25 mouse cellular contexts compared by ENCODE assay signal in the genomic region with DNA sequence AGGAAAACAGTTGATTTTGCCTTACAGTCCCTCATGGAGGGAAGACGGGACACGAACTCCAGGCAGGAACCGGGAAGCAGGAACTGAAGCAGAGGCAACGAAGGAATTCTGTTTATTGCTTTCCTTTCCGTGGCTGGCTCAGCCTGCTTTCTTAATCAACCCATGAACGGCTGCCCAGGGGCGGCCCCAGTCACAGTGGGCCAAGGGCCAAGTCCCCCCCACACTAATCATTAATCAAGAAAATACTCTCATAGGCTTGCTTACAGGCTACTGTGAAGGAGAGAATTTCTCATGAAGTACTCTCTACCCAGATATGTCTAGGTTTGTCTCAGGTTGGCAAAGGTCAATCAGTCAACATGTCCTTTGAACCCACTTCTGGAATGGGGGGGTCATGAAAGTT. TPM values are rescaled to one million over a fixed set of nuclear protein-coding genes. Genes with fewer than 3 reads are reported as not detected.
DNase-seq lines count a peak whose midpoint lies in the region; ATAC-seq and TF ChIP-seq lines count a peak whose summit lies in the region.
"Had no signal": no experiment of that assay in that cellular context is flagged by ENCODE, and none has a peak within 500 bp of the region (broad histone marks: within the 10 kb centered on the region; RNA-seq: fewer than 3 reads in every experiment).

No protein-coding gene starts in this region.

- H3K4me1 ChIP-seq in kidney, embryonic 15.5 days = peaks cover 6% of the 10 kb centered on the region; the same call in 1 of the 2 replicates
- 0 out of 2 replicates have a peak, but pooled peaks cover 2% of the 10 kb centered on the region for H3K4me1 ChIP-seq in liver, postnatal 0 days (ENCODE audit: insufficient read depth)
- no peaks in the 10 kb centered on the region for H3K4me1 ChIP-seq in liver, embryonic 12.5 days
- H3K4me1 ChIP-seq: forebrain, embryonic 10.5 days; hindbrain, embryonic 12.5 days had no signal

- H3K4me3 ChIP-seq in kidney, embryonic 15.5 days (replicated peaks) = no peak overlapping the region
- H3K4me3 ChIP-seq in liver, postnatal 0 days (ENCODE audit: low read depth, low read length) = no peak overlapping the region
- H3K4me3 ChIP-seq in liver, embryonic 12.5 days = no peak overlapping the region
- H3K4me3 ChIP-seq: forebrain, embryonic 10.5 days; forebrain, embryonic 13.5 days; gastrocnemius, adult 2 months; hindbrain, embryonic 12.5 days had no signal

- TF ChIP-seq CTCF in liver, postnatal 0 days (IDR thresholded peaks at IDR 0.05; ENCODE audit: low read depth) = no peak

- no peak for TF ChIP-seq EP300 in liver, postnatal 0 days (IDR thresholded peaks at IDR 0.05; ENCODE audit: low read depth)

- no peaks in the 10 kb centered on the region for H3K9me3 ChIP-seq in kidney, embryonic 15.5 days (replicated peaks)
- H3K9me3 ChIP-seq in liver, postnatal 0 days (ENCODE audit: low read length) = no peaks in the 10 kb centered on the region
- H3K9me3 ChIP-seq in liver, embryonic 12.5 days (replicated peaks) = no peaks in the 10 kb centered on the region
- H3K9me3 ChIP-seq: forebrain, embryonic 10.5 days; forebrain, embryonic 13.5 days; hindbrain, embryonic 12.5 days had no signal

- ATAC-seq in kidney, embryonic 15.5 days (replicated peaks; ENCODE audit: low FRiP score) = no peak
- no peak for ATAC-seq in liver, postnatal 0 days
- ATAC-seq in liver, embryonic 12.5 days = no peak
- ATAC-seq: forebrain, embryonic 13.5 days; forebrain, embryonic 16.5 days; Patski had no signal

- H3K4me2 ChIP-seq in kidney, embryonic 15.5 days = no peak overlapping the region
- no peak overlapping the region for H3K4me2 ChIP-seq in liver, postnatal 0 days (ENCODE audit: low read depth, low read length)
- H3K4me2 ChIP-seq in liver, embryonic 12.5 days = no peak overlapping the region
- H3K4me2 ChIP-seq: forebrain, embryonic 13.5 days; heart, embryonic 11.5 days; hindbrain, embryonic 12.5 days had no signal

- no peak overlapping the region for H3K27ac ChIP-seq in kidney, embryonic 15.5 days
- H3K27ac ChIP-seq in liver, postnatal 0 days (ENCODE audit: low read depth) = no peak overlapping the region
- H3K27ac ChIP-seq in liver, embryonic 12.5 days = no peak overlapping the region
- H3K27ac ChIP-seq: forebrain, embryonic 10.5 days; forebrain, embryonic 13.5 days; gastrocnemius, adult 2 months; hindbrain, embryonic 12.5 days had no signal

- WGBS in kidney, embryonic 15.5 days = 75% methylated on average over 7 of the region's 7 CpGs
- 77% methylated on average over 7 of the region's 7 CpGs for WGBS in liver, postnatal 0 days (ENCODE audit: insufficient replicate concordance)
- WGBS in liver, embryonic 12.5 days (ENCODE audit: insufficient replicate concordance) = 81% methylated on average over 7 of the region's 7 CpGs

- DNase-seq in kidney, adult 18-20 months = peak; percentile 42
- peak; percentile 44 for DNase-seq in liver, postnatal 0 days
- DNase-seq in kidney, postnatal 14 days = peak; percentile 53
- DNase-seq in kidney, postnatal 4 days = peak; percentile 23 to 48
- no peak for DNase-seq in testis, postnatal 10 days (ENCODE audit: low spot score)
- DNase-seq in ovary, postnatal 36 days (ENCODE audit: low spot score) = no peak
- DNase-seq: adrenal gland, postnatal 10 days; adrenal gland, postnatal 36 days; B cell, adult 2 months; cerebellum, adult 18-20 months; cerebellum, adult 9-10 months; cerebellum, postnatal 14 days; gastrocnemius, adult 2 months; gastrocnemius, postnatal 14 days; heart, adult 11 months had no signal

- H3K9ac ChIP-seq in kidney, embryonic 15.5 days = no peak overlapping the region
- H3K9ac ChIP-seq in liver, postnatal 0 days (replicated peaks) = no peak overlapping the region
- no peak overlapping the region for H3K9ac ChIP-seq in liver, embryonic 12.5 days
- H3K9ac ChIP-seq: forebrain, embryonic 13.5 days; hindbrain, embryonic 12.5 days had no signal

- H3K36me3 ChIP-seq in kidney, embryonic 15.5 days = no peaks in the 10 kb centered on the region
- no peaks in the 10 kb centered on the region for H3K36me3 ChIP-seq in liver, postnatal 0 days (replicated peaks; ENCODE audit: insufficient read depth, low read length)
- H3K36me3 ChIP-seq in liver, embryonic 12.5 days = no peaks in the 10 kb centered on the region
- H3K36me3 ChIP-seq: forebrain, embryonic 10.5 days; G1E; hindbrain, embryonic 12.5 days had no signal

- H3K27me3 ChIP-seq in kidney, embryonic 15.5 days = no peaks in the 10 kb centered on the region
- no peaks in the 10 kb centered on the region for H3K27me3 ChIP-seq in liver, postnatal 0 days (ENCODE audit: insufficient read depth, low read length)
- no peaks in the 10 kb centered on the region; the same call in 1 of the 2 replicates for H3K27me3 ChIP-seq in liver, embryonic 12.5 days (replicated peaks)
- H3K27me3 ChIP-seq: CH12.LX; forebrain, embryonic 13.5 days; hindbrain, embryonic 12.5 days; Patski had no signal

RNA-seq across cellular contexts. Expression of gene Maml3, which starts 14.3 kb away (rescaled TPM):
- polyA plus RNA-seq in kidney, embryonic 15.5 days (2015; fragmentation: Nextera tagmentation; extraction: Ambion mirVana) = 6.2 and 7.8 TPM in 2 replicates
- 0.64 and 0.65 TPM in 2 replicates for polyA plus RNA-seq in liver, postnatal 0 days (2015; fragmentation: Nextera tagmentation; extraction: Ambion mirVana)
- polyA plus RNA-seq in liver, embryonic 12.5 days (2016; fragmentation: Nextera tagmentation; extraction: Ambion mirVana) = 1.5 and 1.7 TPM in 2 replicates

Comparison
In these comparisons a context has a peak if more than half of its experiments do, and no peak if none do; other contexts are left out.
1. DNase-seq: peak in kidney, adult 18-20 months (single experiment), liver, postnatal 0 days (single experiment), kidney, postnatal 14 days (single experiment) and kidney, postnatal 4 days (2 of 2); none in testis, postnatal 10 days (single experiment) and ovary, postnatal 36 days (single experiment).